Mouse (Mus musculus): ENCODE data around the gene Bard1. TPM values are rescaled to one million over a fixed set of nuclear protein-coding genes. Genes with fewer than 3 reads are reported as not detected.

Gene Bard1
- total and polyA plus RNA-seq, 3 experiments, result 8.1 to 10.9 TPM; not detected in 1

DNA sequence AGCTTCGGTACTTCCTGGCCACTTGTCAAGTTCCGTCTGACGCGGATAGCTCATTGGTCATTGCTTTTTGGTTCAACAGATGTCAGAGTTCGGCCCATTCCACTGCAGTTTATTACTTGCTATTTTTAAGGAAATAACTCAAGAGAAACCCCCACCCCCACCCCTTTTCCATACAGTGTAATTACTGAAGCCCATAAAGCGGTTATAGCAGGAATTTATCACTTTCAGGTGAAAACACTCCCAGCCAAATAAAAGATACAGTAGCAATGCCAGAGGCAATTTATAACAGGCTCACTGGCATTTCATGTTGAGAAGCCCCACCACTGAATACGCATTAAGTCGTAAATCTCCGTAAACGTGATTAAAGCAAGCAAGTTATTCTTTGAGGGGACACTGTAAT lies 6.9 kb upstream of the Bard1 start:
- Histone ChIP-seq H3K27me3 (ENCODE audit: control insufficient read depth in 1 of 2, insufficient read depth in 2 of 2, low read length in 2 of 2) (no peaks in the 10 kb centered on the region), H3K79me2 (ENCODE audit: control insufficient read depth, insufficient read depth, low read length, poor library complexity) (no peaks in the 10 kb centered on the region), H3K9me3 (replicated peaks; ENCODE audit: insufficient read depth, low read length) (no peaks in the 10 kb centered on the region), H3K4me1 (ENCODE audit: control insufficient read depth in 1 of 2, insufficient read depth in 2 of 2, low read length in 2 of 2) (peaks cover 4 to 9% of the 10 kb centered on the region in 2 experiments; a peak in 3 of 4 replicates), H3K9ac (ENCODE audit: control insufficient read depth, low read depth, low read length, poor library complexity, severe bottlenecking) (no peak overlapping the region), H3K27ac (ENCODE audit: control insufficient read depth, low read depth, low read length) (no peak overlapping the region), H3K4me3 (ENCODE audit: control insufficient read depth in 1 of 2, insufficient read depth in 1 of 2, low read depth in 2 of 2, low read length in 2 of 2) (no peak overlapping the region), H3K36me3 (ENCODE audit: control insufficient read depth in 1 of 2, insufficient read depth in 2 of 2, low read length in 2 of 2) (peaks cover 0 to 9% of the 10 kb centered on the region in 2 experiments; a peak in 2 of 4 replicates)
- TF ChIP-seq RCOR1 (IDR thresholded peaks at IDR 0.05; ENCODE audit: low read depth, low read length) (no peak), TAL1 (IDR thresholded peaks at IDR 0.05; ENCODE audit: low read length) (no peak), MAX (IDR thresholded peaks at IDR 0.05; ENCODE audit: low read length) (no peak), ELF1 (IDR thresholded peaks at IDR 0.05; ENCODE audit: low read depth, low read length) (no peak), EP300 (IDR thresholded peaks at IDR 0.05; ENCODE audit: low read depth in 1 of 2, low read length in 2 of 2) (no peak), NELFE (IDR thresholded peaks at IDR 0.05; ENCODE audit: low read depth, low read length) (no peak), MAZ (IDR thresholded peaks at IDR 0.05; ENCODE audit: low read depth, low read length) (no peak)
- DNase-seq (ENCODE audit: low read depth, low spot score), result no peak

DNA sequence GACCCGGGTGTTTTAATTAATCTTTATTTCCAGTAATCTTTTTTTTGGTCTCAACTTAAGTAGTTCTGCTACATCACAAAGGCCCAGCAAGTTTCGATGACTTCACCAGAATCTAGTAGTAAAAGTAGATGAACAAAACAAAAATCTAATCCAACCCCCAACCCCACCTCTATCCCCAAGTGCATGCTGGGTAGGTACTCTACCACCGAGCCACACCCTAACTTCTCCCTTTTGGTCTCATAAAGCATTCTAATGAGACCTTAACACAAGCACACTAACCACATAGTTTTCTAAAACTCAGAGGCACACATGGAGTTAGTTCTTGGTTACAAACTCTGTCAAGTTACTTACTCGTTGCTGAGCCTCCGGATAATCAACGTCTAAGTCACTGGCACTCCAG lies 3.2 kb upstream of the Bard1 start:
- peaks cover 0 to 13% of the 10 kb centered on the region in 2 experiments; a peak in 2 of 4 replicates for H3K36me3 ChIP-seq (ENCODE audit: control insufficient read depth in 1 of 2, insufficient read depth in 2 of 2, low read length in 2 of 2)
- DNase-seq (ENCODE audit: low read depth, low spot score), result peak; percentile 83
- H3K27me3 ChIP-seq (ENCODE audit: control insufficient read depth in 1 of 2, insufficient read depth in 2 of 2, low read length in 2 of 2), result no peaks in the 10 kb centered on the region
- H3K4me1 ChIP-seq (ENCODE audit: control insufficient read depth in 1 of 2, insufficient read depth in 2 of 2, low read length in 2 of 2), result peaks cover 4 to 17% of the 10 kb centered on the region in 2 experiments; a peak in 3 of 4 replicates
- H3K9me3 ChIP-seq (replicated peaks; ENCODE audit: insufficient read depth, low read length), result no peaks in the 10 kb centered on the region
- peak overlapping the region; percentile 62 for H3K9ac ChIP-seq (ENCODE audit: control insufficient read depth, low read depth, low read length, poor library complexity, severe bottlenecking)
- H3K27ac ChIP-seq (ENCODE audit: control insufficient read depth, low read depth, low read length), result peak overlapping the region; percentile 91
- H3K4me3 ChIP-seq (ENCODE audit: control insufficient read depth in 1 of 2, insufficient read depth in 1 of 2, low read depth in 2 of 2, low read length in 2 of 2), result peak overlapping the region; percentile 60 to 73
- H3K79me2 ChIP-seq (ENCODE audit: control insufficient read depth, insufficient read depth, low read length, poor library complexity), result peaks cover 13% of the 10 kb centered on the region
- TF ChIP-seq CHD2 (IDR thresholded peaks at IDR 0.05; ENCODE audit: low read length) (no peak), ZMIZ1 (IDR thresholded peaks at IDR 0.05; ENCODE audit: low read depth, low read length) (no peak), ETS1 (IDR thresholded peaks at IDR 0.05; ENCODE audit: low read depth, low read length) (0 out of 2 replicates have a peak, but pooled peaks have one; percentile 7), BHLHE40 (IDR thresholded peaks at IDR 0.05; ENCODE audit: borderline replicate concordance, low read depth, low read length) (no peak), KAT2A (conservative IDR thresholded peaks at IDR 0.05; ENCODE audit: low read depth, low read length) (no peak), MXI1 (IDR thresholded peaks at IDR 0.05; ENCODE audit: low read depth, low read length) (peak; percentile 31; the same call in 1 of the 2 replicates), NELFE (IDR thresholded peaks at IDR 0.05; ENCODE audit: low read depth, low read length) (no peak), POLR2AphosphoS2 (IDR thresholded peaks at IDR 0.05; ENCODE audit: low read length) (no peak), MAZ (IDR thresholded peaks at IDR 0.05; ENCODE audit: low read depth, low read length) (no peak), TBP (IDR thresholded peaks at IDR 0.05; ENCODE audit: low read depth, low read length) (peak; percentile 22; the same call in 1 of the 2 replicates), SIN3A (IDR thresholded peaks at IDR 0.05; ENCODE audit: low read length) (0 out of 2 replicates have a peak, but pooled peaks have one; percentile 2), ZC3H11A (IDR thresholded peaks at IDR 0.05; ENCODE audit: low read depth, low read length) (0 out of 2 replicates have a peak, but pooled peaks have one; percentile 5), RCOR1 (IDR thresholded peaks at IDR 0.05; ENCODE audit: low read depth, low read length) (peak; percentile 45), TCF12 (IDR thresholded peaks at IDR 0.05; ENCODE audit: low read depth, low read length) (no peak), ELF1 (IDR thresholded peaks at IDR 0.05; ENCODE audit: low read depth, low read length) (no peak), POLR2A (IDR thresholded peaks at IDR 0.05; ENCODE audit: control insufficient read depth in 1 of 2, insufficient read depth in 1 of 2, low read depth in 1 of 2, low read length in 2 of 2, poor library complexity in 1 of 2) (no peak; a peak in 1 of 4 replicates), CTCF (IDR thresholded peaks at IDR 0.05 in 2 of 3, conservative IDR thresholded peaks at IDR 0.05 in 1 of 3; ENCODE audit: control insufficient read depth in 1 of 3, insufficient read depth in 1 of 3, low read depth in 2 of 3, low read length in 3 of 3, poor library complexity in 1 of 3, severe bottlenecking in 1 of 3) (no peak), POLR2AphosphoS5 (IDR thresholded peaks at IDR 0.05; ENCODE audit: borderline replicate concordance, low read depth, low read length) (no peak), UBTF (IDR thresholded peaks at IDR 0.05; ENCODE audit: borderline replicate concordance, insufficient read depth, low read depth, low read length) (no peak), ZKSCAN1 (IDR thresholded peaks at IDR 0.05; ENCODE audit: low read depth, low read length) (no peak), RAD21 (IDR thresholded peaks at IDR 0.05; ENCODE audit: low read depth, low read length) (no peak), EP300 (IDR thresholded peaks at IDR 0.05; ENCODE audit: low read depth in 1 of 2, low read length in 2 of 2) (0 out of 4 replicates have a peak, but pooled peaks of 1 of the 2 experiments have one; percentile 29), MYC (IDR thresholded peaks at IDR 0.05; ENCODE audit: low read depth, low read length) (peak; percentile 50; the same call in 1 of the 2 replicates), USF1 (IDR thresholded peaks at IDR 0.05; ENCODE audit: low read depth, low read length) (no peak), HCFC1 (IDR thresholded peaks at IDR 0.05; ENCODE audit: low read depth, low read length) (0 out of 2 replicates have a peak, but pooled peaks have one; percentile 52), NRF1 (IDR thresholded peaks at IDR 0.05; ENCODE audit: insufficient read depth, low read depth, low read length, poor library complexity, severe bottlenecking) (no peak), MAFK (IDR thresholded peaks at IDR 0.05; ENCODE audit: borderline replicate concordance, low read depth, low read length) (no peak), MEF2A (IDR thresholded peaks at IDR 0.05; ENCODE audit: extremely low read depth, insufficient replicate concordance, low read depth, low read length, poor library complexity, severe bottlenecking) (no peak)

All from MEL (cell line).